Mouse (Mus musculus): Measurements from ENCODE around the gene Mpl. TPM values are rescaled to one million over a fixed set of nuclear protein-coding genes. Genes with fewer than 3 reads are reported as not detected.

Gene Mpl
- polyA plus RNA-seq (2016; fragmentation: Nextera tagmentation; extraction: Ambion mirVana), result 0.74 and 1.2 TPM in 2 replicates

GRCm38 (mm10) chr4:118457345-118457975, at the start of gene Mpl:
TSS of gene Mpl (minus strand) at chr4:118457513.
- Histone ChIP-seq H3K27ac (no peak within 1 kb of the TSS), H3K27me3 (ENCODE audit: low read depth, poor library complexity, severe bottlenecking) (no peaks in the 10 kb centered on the region), H3K4me1 (peaks cover 3% of the 10 kb centered on the region), H3K4me3 (no peak within 1 kb of the TSS), H3K36me3 (no peaks in the 10 kb centered on the region), H3K9me3 (replicated peaks) (no peaks in the 10 kb centered on the region)
- no peak for DNase-seq (ENCODE audit: low spot score)
- WGBS, result 72% methylated on average over 9 of the region's 9 CpGs

GRCm38 (mm10) chr4:118505551-118505950, 48.2 kb upstream of the Mpl start:
- no peak overlapping the region for H3K4me3 ChIP-seq
- H3K36me3 ChIP-seq, result no peaks in the 10 kb centered on the region
- H3K27me3 ChIP-seq (ENCODE audit: low read depth, poor library complexity, severe bottlenecking), result no peaks in the 10 kb centered on the region
- no peak for DNase-seq (ENCODE audit: low spot score)
- H3K9me3 ChIP-seq (replicated peaks), result no peaks in the 10 kb centered on the region
- H3K27ac ChIP-seq, result no peak overlapping the region
- H3K4me1 ChIP-seq, result peaks cover 2% of the 10 kb centered on the region; the same call in 1 of the 2 replicates
- WGBS, result 83% methylated on average over 3 of the region's 3 CpGs

GRCm38 (mm10) chr4:118500792-118501191, 43.5 kb upstream of the Mpl start:
- Histone ChIP-seq H3K36me3 (no peaks in the 10 kb centered on the region), H3K4me3 (no peak overlapping the region), H3K4me1 (peaks cover 6% of the 10 kb centered on the region), H3K9me3 (replicated peaks) (no peaks in the 10 kb centered on the region), H3K27ac (no peak overlapping the region), H3K27me3 (ENCODE audit: low read depth, poor library complexity, severe bottlenecking) (no peaks in the 10 kb centered on the region)
- WGBS, result 63% methylated on average over 9 of the region's 9 CpGs
- no peak for DNase-seq (ENCODE audit: low spot score)

GRCm38 (mm10) chr4:118500171-118500724, 42.9 kb upstream of the Mpl start:
- H3K4me1 ChIP-seq, result peaks cover 6% of the 10 kb centered on the region
- H3K4me3 ChIP-seq, result no peak overlapping the region
- no peak for DNase-seq (ENCODE audit: low spot score)
- H3K36me3 ChIP-seq, result no peaks in the 10 kb centered on the region
- no peak overlapping the region for H3K27ac ChIP-seq
- H3K27me3 ChIP-seq (ENCODE audit: low read depth, poor library complexity, severe bottlenecking), result no peaks in the 10 kb centered on the region
- 46% methylated on average over 6 of the region's 6 CpGs for WGBS
- no peaks in the 10 kb centered on the region for H3K9me3 ChIP-seq (replicated peaks)

GRCm38 (mm10) chr4:118490461-118490860, 33.1 kb upstream of the Mpl start:
- H3K27ac ChIP-seq, result no peak overlapping the region
- H3K36me3 ChIP-seq, result no peaks in the 10 kb centered on the region
- DNase-seq (ENCODE audit: low spot score), result no peak
- peaks cover 12% of the 10 kb centered on the region for H3K4me1 ChIP-seq
- H3K4me3 ChIP-seq, result no peak overlapping the region
- H3K27me3 ChIP-seq (ENCODE audit: low read depth, poor library complexity, severe bottlenecking), result no peaks in the 10 kb centered on the region
- WGBS, result 97% methylated on average over 10 of the region's 10 CpGs
- no peaks in the 10 kb centered on the region for H3K9me3 ChIP-seq (replicated peaks)

GRCm38 (mm10) chr4:118489717-118490132, 32.4 kb upstream of the Mpl start, which contains the start of gene Tie1:
TSS of gene Tie1 (minus strand) at chr4:118490061.
- peaks cover 12% of the 10 kb centered on the region for H3K4me1 ChIP-seq
- 0 out of 2 replicates have a peak within 1 kb of the TSS, but pooled peaks have one; percentile 13 for H3K4me3 ChIP-seq
- no peak for DNase-seq (ENCODE audit: low spot score)
- no peaks in the 10 kb centered on the region for H3K9me3 ChIP-seq (replicated peaks)
- H3K36me3 ChIP-seq, result no peaks in the 10 kb centered on the region
- no peak within 1 kb of the TSS; the same call in 1 of the 2 replicates for H3K27ac ChIP-seq
- WGBS, result 82% methylated on average over 8 of the region's 8 CpGs
- H3K27me3 ChIP-seq (ENCODE audit: low read depth, poor library complexity, severe bottlenecking), result no peaks in the 10 kb centered on the region

GRCm38 (mm10) chr4:118476773-118477530, 19.6 kb upstream of the Mpl start:
- 48% methylated on average over 15 of the region's 15 CpGs for WGBS
- peaks cover 30% of the 10 kb centered on the region for H3K4me1 ChIP-seq
- no peaks in the 10 kb centered on the region for H3K9me3 ChIP-seq (replicated peaks)
- H3K4me3 ChIP-seq, result no peak overlapping the region
- no peaks in the 10 kb centered on the region for H3K36me3 ChIP-seq
- H3K27me3 ChIP-seq (ENCODE audit: low read depth, poor library complexity, severe bottlenecking), result no peaks in the 10 kb centered on the region
- H3K27ac ChIP-seq, result peak overlapping the region; percentile 84
- DNase-seq (ENCODE audit: low spot score), result peak; percentile 53

GRCm38 (mm10) chr4:118472687-118473086, 15.4 kb upstream of the Mpl start:
- DNase-seq (ENCODE audit: low spot score), result no peak
- H3K36me3 ChIP-seq, result no peaks in the 10 kb centered on the region
- peak overlapping the region; percentile 1; the same call in 1 of the 2 replicates for H3K27ac ChIP-seq
- H3K4me3 ChIP-seq, result no peak overlapping the region
- H3K4me1 ChIP-seq, result peaks cover 45% of the 10 kb centered on the region
- 92% methylated on average over 11 of the region's 11 CpGs for WGBS
- H3K9me3 ChIP-seq (replicated peaks), result no peaks in the 10 kb centered on the region
- H3K27me3 ChIP-seq (ENCODE audit: low read depth, poor library complexity, severe bottlenecking), result no peaks in the 10 kb centered on the region

GRCm38 (mm10) chr4:118471281-118471680, 14.0 kb upstream of the Mpl start:
- Histone ChIP-seq H3K4me3 (peak overlapping the region; percentile 24), H3K9me3 (replicated peaks) (no peaks in the 10 kb centered on the region), H3K27ac (peak overlapping the region; percentile 86), H3K36me3 (no peaks in the 10 kb centered on the region), H3K4me1 (peaks cover 31% of the 10 kb centered on the region), H3K27me3 (ENCODE audit: low read depth, poor library complexity, severe bottlenecking) (no peaks in the 10 kb centered on the region)
- WGBS, result 19% methylated on average over 6 of the region's 6 CpGs
- peak; percentile 43 for DNase-seq (ENCODE audit: low spot score)

GRCm38 (mm10) chr4:118465697-118466163, 8.4 kb upstream of the Mpl start:
- 14% methylated on average over 11 of the region's 11 CpGs for WGBS
- no peak overlapping the region for H3K4me3 ChIP-seq
- H3K9me3 ChIP-seq (replicated peaks), result no peaks in the 10 kb centered on the region
- DNase-seq (ENCODE audit: low spot score), result peak; percentile 54
- H3K27me3 ChIP-seq (ENCODE audit: low read depth, poor library complexity, severe bottlenecking), result no peaks in the 10 kb centered on the region
- H3K27ac ChIP-seq, result peak overlapping the region; percentile 78
- H3K36me3 ChIP-seq, result no peaks in the 10 kb centered on the region
- H3K4me1 ChIP-seq, result peaks cover 24% of the 10 kb centered on the region

GRCm38 (mm10) chr4:118464956-118465355, 7.6 kb upstream of the Mpl start:
- 91% methylated on average over 3 of the region's 3 CpGs for WGBS
- H3K27ac ChIP-seq, result peak overlapping the region; percentile 78
- peaks cover 17% of the 10 kb centered on the region for H3K4me1 ChIP-seq
- no peaks in the 10 kb centered on the region for H3K9me3 ChIP-seq (replicated peaks)
- no peak for DNase-seq (ENCODE audit: low spot score)
- H3K36me3 ChIP-seq, result no peaks in the 10 kb centered on the region
- H3K27me3 ChIP-seq (ENCODE audit: low read depth, poor library complexity, severe bottlenecking), result no peaks in the 10 kb centered on the region
- no peak overlapping the region for H3K4me3 ChIP-seq

GRCm38 (mm10) chr4:118446415-118447153, 10.7 kb downstream of the Mpl start:
- H3K9me3 ChIP-seq (replicated peaks), result no peaks in the 10 kb centered on the region
- no peak for DNase-seq (ENCODE audit: low spot score)
- peak overlapping the region; percentile 60 for H3K4me3 ChIP-seq
- WGBS, result 33% methylated on average over 24 of the region's 24 CpGs
- H3K27ac ChIP-seq, result peak overlapping the region; percentile 72
- H3K36me3 ChIP-seq, result no peaks in the 10 kb centered on the region
- no peaks in the 10 kb centered on the region for H3K27me3 ChIP-seq (ENCODE audit: low read depth, poor library complexity, severe bottlenecking)
- peaks cover 16% of the 10 kb centered on the region for H3K4me1 ChIP-seq
